Mouse (Mus musculus): ENCODE data around the gene Zzz3. TPM values are rescaled to one million over a fixed set of nuclear protein-coding genes. Genes with fewer than 3 reads are reported as not detected.

The Zzz3 gene
- polyA plus RNA-seq, 1 experiment from 2014 or later = 27.9 TPM

DNA sequence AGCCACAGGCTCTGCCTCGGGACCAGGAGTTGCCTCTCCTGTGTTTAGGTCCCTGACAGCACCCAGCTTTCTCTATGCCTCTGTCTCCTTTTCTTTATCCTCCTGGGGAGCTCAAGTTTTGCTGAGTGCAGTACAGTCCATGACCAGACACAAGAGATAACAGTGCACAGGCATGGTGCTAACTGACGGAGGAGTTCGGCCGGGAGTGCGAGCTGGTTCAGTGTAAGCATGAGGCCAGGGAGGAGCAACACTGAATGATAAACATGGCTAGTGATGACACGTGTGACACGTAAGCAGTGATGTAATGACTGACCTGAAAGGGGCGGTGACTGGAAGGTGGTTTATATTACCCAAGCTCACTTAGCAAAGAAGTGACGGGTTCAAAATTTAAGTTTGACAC is 71.6 kb downstream of the Zzz3 start:
- Histone ChIP-seq H3K4me3 (ENCODE audit: inconsistent target) (no peak overlapping the region), H3K36me3 (ENCODE audit: inconsistent target) (peaks cover under 1% of the 10 kb centered on the region; the same call in 1 of the 2 replicates), H3K79me2 (ENCODE audit: inconsistent target) (no peaks in the 10 kb centered on the region), H3K27ac (no peak overlapping the region)
- 96% methylated on average over 9 of the region's 9 CpGs for WGBS (ENCODE audit: missing documents)

- 89% methylated on average over 4 of the region's 4 CpGs for WGBS (ENCODE audit: missing documents)
- H3K4me3 ChIP-seq (ENCODE audit: inconsistent target) = no peak overlapping the region
- H3K27ac ChIP-seq = no peak overlapping the region
- H3K79me2 ChIP-seq (ENCODE audit: inconsistent target) = no peaks in the 10 kb centered on the region
- H3K36me3 ChIP-seq (ENCODE audit: inconsistent target) = no peaks in the 10 kb centered on the region
These were observed 72.0 kb downstream of the Zzz3 start for GRCm38 (mm10) chr3:152467312-152467711.

GRCm38 (mm10) chr3:152468032-152468431 is 72.8 kb downstream of the Zzz3 start:
- Histone ChIP-seq H3K79me2 (ENCODE audit: inconsistent target) (no peaks in the 10 kb centered on the region), H3K4me3 (ENCODE audit: inconsistent target) (no peak overlapping the region), H3K36me3 (ENCODE audit: inconsistent target) (no peaks in the 10 kb centered on the region), H3K27ac (no peak overlapping the region)
- WGBS (ENCODE audit: missing documents) = 89% methylated on average over 8 of the region's 8 CpGs

DNA sequence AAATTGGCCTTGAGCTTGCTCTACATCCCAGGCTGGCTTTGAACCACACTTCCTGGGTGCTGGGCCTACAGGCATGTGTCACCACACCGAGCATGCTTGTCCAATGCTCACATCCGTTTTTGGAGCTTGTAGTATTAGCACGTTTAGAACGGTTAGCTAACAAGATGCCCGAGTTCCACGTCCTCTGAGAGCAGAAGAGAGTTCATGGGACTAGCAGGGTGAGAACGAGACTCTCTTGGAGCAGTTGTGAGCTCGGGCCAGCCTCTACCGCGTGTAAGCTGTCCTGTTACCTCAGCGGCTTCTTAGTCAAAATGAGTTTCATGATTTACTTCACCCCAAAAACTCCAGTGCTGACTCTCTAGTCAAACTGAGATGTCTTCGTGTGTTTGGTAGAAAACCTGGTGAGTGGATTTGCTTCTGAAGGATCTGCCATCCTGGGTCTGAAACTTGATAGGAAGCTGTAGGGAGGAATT is 73.3 kb downstream of the Zzz3 start:
- WGBS (ENCODE audit: missing documents) = 78% methylated on average over 12 of the region's 12 CpGs
- H3K4me3 ChIP-seq (ENCODE audit: inconsistent target) = no peak overlapping the region
- no peak overlapping the region for H3K27ac ChIP-seq
- no peaks in the 10 kb centered on the region for H3K79me2 ChIP-seq (ENCODE audit: inconsistent target)
- H3K36me3 ChIP-seq (ENCODE audit: inconsistent target) = no peaks in the 10 kb centered on the region

DNA sequence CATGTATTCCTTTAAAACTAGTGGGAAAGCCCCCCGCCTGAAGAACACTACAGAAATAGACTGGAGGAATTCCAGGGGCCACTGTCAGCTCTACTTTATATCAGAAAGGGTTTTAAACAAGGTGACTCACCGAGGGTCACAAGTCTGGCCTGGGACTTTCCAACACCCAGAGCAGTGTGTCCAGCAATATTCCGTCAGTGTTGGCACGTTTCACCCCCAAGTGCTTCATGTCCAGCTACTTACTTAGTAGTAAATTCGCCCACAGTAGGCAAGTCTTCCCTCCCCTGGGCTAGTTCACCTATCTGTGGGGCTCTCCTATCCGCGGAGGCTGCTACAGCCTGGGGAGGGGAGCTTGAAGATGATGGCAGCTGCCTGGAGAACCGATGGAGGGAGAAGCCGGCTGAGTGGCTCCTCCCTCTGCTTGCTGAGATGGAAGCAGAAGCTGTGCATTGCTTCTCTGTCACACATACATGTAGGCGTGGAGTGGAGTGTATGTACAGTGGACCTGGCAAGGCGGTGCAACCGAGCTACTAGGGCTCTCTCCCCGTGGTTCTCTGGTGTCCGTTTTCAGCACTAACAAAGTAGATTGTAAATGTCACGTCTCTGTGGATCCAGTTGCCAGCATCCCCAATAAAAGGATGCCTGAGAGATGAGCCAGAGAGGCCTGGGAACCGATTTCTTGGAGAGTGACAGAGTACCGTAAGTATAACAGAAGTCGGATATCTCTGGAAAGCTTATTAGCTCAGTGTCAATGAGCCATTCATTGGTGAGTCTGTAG is 74.3 kb downstream of the Zzz3 start:
- Histone ChIP-seq H3K4me3 (ENCODE audit: inconsistent target) (no peak overlapping the region), H3K79me2 (ENCODE audit: inconsistent target) (no peaks in the 10 kb centered on the region), H3K36me3 (ENCODE audit: inconsistent target) (no peaks in the 10 kb centered on the region), H3K27ac (no peak overlapping the region)
- WGBS (ENCODE audit: missing documents) = 86% methylated on average over 17 of the region's 18 CpGs

DNA sequence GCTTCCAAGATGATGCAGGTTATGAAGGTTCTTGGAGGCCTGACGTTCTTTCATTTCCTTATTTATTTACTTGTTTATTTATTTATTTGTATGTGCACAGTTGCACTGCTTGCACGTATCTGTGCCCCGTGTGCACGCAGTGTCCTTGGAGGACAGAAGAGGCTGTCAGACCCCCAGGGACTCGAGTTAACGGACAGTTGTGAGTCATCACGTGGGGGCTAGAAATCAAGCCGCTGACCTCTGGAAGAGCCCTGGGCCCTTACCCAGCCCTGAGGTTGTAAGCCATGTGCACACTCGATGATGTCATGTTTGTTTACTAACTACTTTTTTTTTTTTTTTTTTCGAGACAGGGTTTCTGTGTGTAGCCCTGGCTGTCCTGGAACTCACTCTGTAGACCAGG is 75.1 kb downstream of the Zzz3 start:
- WGBS (ENCODE audit: missing documents) = 96% methylated on average over 9 of the region's 10 CpGs
- Histone ChIP-seq H3K36me3 (ENCODE audit: inconsistent target) (no peaks in the 10 kb centered on the region), H3K4me3 (ENCODE audit: inconsistent target) (no peak overlapping the region), H3K79me2 (ENCODE audit: inconsistent target) (no peaks in the 10 kb centered on the region), H3K27ac (no peak overlapping the region)

- H3K27ac ChIP-seq = no peak overlapping the region
- H3K79me2 ChIP-seq (ENCODE audit: inconsistent target) = no peaks in the 10 kb centered on the region
- WGBS (ENCODE audit: missing documents) = 95% methylated on average over 15 of the region's 16 CpGs
- H3K4me3 ChIP-seq (ENCODE audit: inconsistent target) = no peak overlapping the region
- H3K36me3 ChIP-seq (ENCODE audit: inconsistent target) = no peaks in the 10 kb centered on the region
These were observed 77.4 kb downstream of the Zzz3 start for GRCm38 (mm10) chr3:152472676-152473075.

GRCm38 (mm10) chr3:152474582-152475277 is 79.5 kb downstream of the Zzz3 start:
- H3K4me3 ChIP-seq (ENCODE audit: inconsistent target) = no peak overlapping the region
- whole genome bisulfite sequencing (ENCODE audit: missing documents) = 62% methylated on average over 14 of the region's 15 CpGs
- no peaks in the 10 kb centered on the region for H3K79me2 ChIP-seq (ENCODE audit: inconsistent target)
- no peaks in the 10 kb centered on the region for H3K36me3 ChIP-seq (ENCODE audit: inconsistent target)
- H3K27ac ChIP-seq = no peak overlapping the region

DNA sequence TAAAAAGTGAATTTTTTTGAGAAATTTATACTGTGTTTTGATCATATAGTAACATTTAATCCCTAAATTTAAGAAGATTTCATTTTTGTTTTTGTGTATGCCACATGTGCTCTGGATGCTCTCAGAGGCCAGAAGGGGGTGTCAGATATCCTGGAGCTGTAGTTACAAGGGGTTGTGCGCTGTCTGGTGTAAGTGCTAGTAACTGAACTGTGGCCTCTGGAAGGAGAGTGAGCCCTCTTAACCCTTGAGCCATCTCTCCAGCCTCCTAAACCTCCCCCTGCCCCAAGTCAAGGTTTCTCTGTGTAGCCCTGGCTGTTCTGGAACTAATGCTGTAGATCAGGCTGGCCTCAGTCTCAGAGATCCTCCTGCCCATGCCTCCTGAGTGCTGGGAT is 80.0 kb downstream of the Zzz3 start:
- H3K4me3 ChIP-seq (ENCODE audit: inconsistent target) = no peak overlapping the region
- H3K79me2 ChIP-seq (ENCODE audit: inconsistent target) = no peaks in the 10 kb centered on the region
- 93% methylated on average over 1 of the region's 1 CpGs for WGBS (ENCODE audit: missing documents)
- H3K27ac ChIP-seq = no peak overlapping the region
- no peaks in the 10 kb centered on the region for H3K36me3 ChIP-seq (ENCODE audit: inconsistent target)

GRCm38 (mm10) chr3:152475894-152476293 is 80.6 kb downstream of the Zzz3 start:
- H3K79me2 ChIP-seq (ENCODE audit: inconsistent target) = no peaks in the 10 kb centered on the region
- H3K27ac ChIP-seq = no peak overlapping the region
- H3K4me3 ChIP-seq (ENCODE audit: inconsistent target) = no peak overlapping the region
- no peaks in the 10 kb centered on the region for H3K36me3 ChIP-seq (ENCODE audit: inconsistent target)
- 94% methylated on average over 3 of the region's 3 CpGs for WGBS (ENCODE audit: missing documents)

DNA sequence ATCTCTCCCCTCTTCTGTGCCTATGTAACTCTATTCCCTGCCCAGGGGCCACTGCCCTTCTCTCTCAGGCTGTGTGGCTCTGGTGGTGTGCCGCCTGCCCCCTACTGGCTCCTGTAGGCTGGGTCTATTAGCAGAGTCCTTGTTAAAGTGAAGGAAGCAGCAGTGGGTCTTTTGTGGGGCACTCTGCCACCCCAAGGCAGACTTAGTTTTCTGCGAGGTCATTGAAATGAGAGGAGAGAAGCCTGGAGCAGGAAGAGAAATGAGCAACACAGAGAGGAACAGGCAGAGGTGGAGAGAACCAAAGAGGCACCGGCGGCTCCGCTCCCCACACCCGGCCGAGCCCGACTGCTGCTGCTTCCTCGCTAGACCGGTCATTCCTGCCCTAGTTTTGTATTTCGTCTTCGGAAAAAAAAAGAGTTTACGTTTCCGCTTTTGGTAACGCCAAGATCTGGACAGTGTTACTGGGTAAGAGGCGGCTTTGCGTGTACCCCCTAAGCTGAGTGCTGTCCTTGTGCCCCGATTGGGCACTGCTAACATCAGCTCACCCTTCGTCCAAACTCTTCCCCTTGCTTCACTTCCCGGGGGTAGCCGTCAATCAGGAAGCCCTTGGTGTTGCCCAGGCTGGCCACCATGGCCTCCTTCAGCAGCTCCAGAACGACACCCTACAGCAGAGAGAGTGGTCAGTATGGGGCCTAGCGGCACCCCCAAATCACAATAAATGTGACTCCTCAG is 82.7 kb downstream of the Zzz3 start:
- WGBS (ENCODE audit: missing documents) = 3% methylated on average over 21 of the region's 23 CpGs
- Histone ChIP-seq H3K4me3 (ENCODE audit: inconsistent target) (peak overlapping the region; percentile 46), H3K36me3 (ENCODE audit: inconsistent target) (no peaks in the 10 kb centered on the region), H3K79me2 (ENCODE audit: inconsistent target) (no peaks in the 10 kb centered on the region), H3K27ac (peak overlapping the region; percentile 83)

- Histone ChIP-seq H3K27ac (peak overlapping the region; percentile 83), H3K4me3 (ENCODE audit: inconsistent target) (peak overlapping the region; percentile 46), H3K36me3 (ENCODE audit: inconsistent target) (no peaks in the 10 kb centered on the region), H3K79me2 (ENCODE audit: inconsistent target) (no peaks in the 10 kb centered on the region)
- 2% methylated on average over 11 of the region's 16 CpGs for WGBS (ENCODE audit: missing documents)
These were observed 83.5 kb downstream of the Zzz3 start for GRCm38 (mm10) chr3:152478599-152479435.

- 99% methylated on average over 6 of the region's 6 CpGs for WGBS (ENCODE audit: missing documents)
- Histone ChIP-seq H3K36me3 (ENCODE audit: inconsistent target) (no peaks in the 10 kb centered on the region), H3K79me2 (ENCODE audit: inconsistent target) (no peaks in the 10 kb centered on the region), H3K27ac (no peak overlapping the region), H3K4me3 (ENCODE audit: inconsistent target) (no peak overlapping the region)
These were observed 85.1 kb downstream of the Zzz3 start for GRCm38 (mm10) chr3:152480336-152480735.

- WGBS (ENCODE audit: missing documents) = 73% methylated on average over 8 of the region's 8 CpGs
- H3K4me3 ChIP-seq (ENCODE audit: inconsistent target) = no peak overlapping the region
- no peaks in the 10 kb centered on the region for H3K36me3 ChIP-seq (ENCODE audit: inconsistent target)
- no peaks in the 10 kb centered on the region for H3K79me2 ChIP-seq (ENCODE audit: inconsistent target)
- no peak overlapping the region for H3K27ac ChIP-seq
These were observed 86.9 kb downstream of the Zzz3 start for GRCm38 (mm10) chr3:152482182-152482581.

Data from macrophage (primary cell).